Mouse (Mus musculus): ENCODE measurements around the gene Amd1.

- TF ChIP-seq POLR2A (IDR thresholded peaks at IDR 0.05; ENCODE audit: extremely low read depth, insufficient read depth, low read length) (no peak), CTCF (IDR thresholded peaks at IDR 0.05; ENCODE audit: extremely low read depth, insufficient read depth, low read length) (no peak)
These were observed 9.3 kb downstream of the Amd1 start for GRCm38 (mm10) chr10:40292640-40293039.

All from cortical plate, adult 2 months (tissue).